Mouse (Mus musculus): Measurements from ENCODE around the gene Hoxa4. TPM values are rescaled to one million over a fixed set of nuclear protein-coding genes. Genes with fewer than 3 reads are reported as not detected.

Gene Hoxa4
- polyA plus RNA-seq, 2 experiments = 0.14 to 0.26 TPM

GRCm38 (mm10) chr6:52191860-52192550, 452 bp upstream of the Hoxa4 start:
- Histone ChIP-seq H3K4me1 (replicated peaks; ENCODE audit: control insufficient read depth in 2 of 2, insufficient read depth in 2 of 2, low read length in 1 of 2) (0 out of 4 replicates have a peak, but pooled peaks cover 0 to 2% of the 10 kb centered on the region in 2 experiments), H3K9ac (replicated peaks) (no peak overlapping the region), H3K36me3 (replicated peaks; ENCODE audit: control insufficient read depth, insufficient read depth, low read depth) (no peaks in the 10 kb centered on the region), H3K9me3 (ENCODE audit: control insufficient read depth, low read length) (no peaks in the 10 kb centered on the region), H3K4me2 (ENCODE audit: low read depth) (peak overlapping the region; percentile 62), H3K27me3 (ENCODE audit: control insufficient read depth, insufficient read depth, low read length) (peaks cover 79% of the 10 kb centered on the region), H3K27ac (no peak overlapping the region), H3K4me3 (ENCODE audit: insufficient read depth in 1 of 2, low read depth in 2 of 2, low read length in 2 of 2) (peak overlapping the region; percentile 48 to 51)
- no peak for DNase-seq (ENCODE audit: low read depth in 3 of 3, low spot score in 3 of 3)
- no peak for TF ChIP-seq CTCF (IDR thresholded peaks at IDR 0.05; ENCODE audit: low read depth)
- no peak for TF ChIP-seq EP300 (IDR thresholded peaks at IDR 0.05; ENCODE audit: low read depth)
- WGBS (ENCODE audit: insufficient replicate concordance) = 2% methylated on average over 54 of the region's 55 CpGs
- no peak for ATAC-seq (ENCODE audit: insufficient read depth)

DNA sequence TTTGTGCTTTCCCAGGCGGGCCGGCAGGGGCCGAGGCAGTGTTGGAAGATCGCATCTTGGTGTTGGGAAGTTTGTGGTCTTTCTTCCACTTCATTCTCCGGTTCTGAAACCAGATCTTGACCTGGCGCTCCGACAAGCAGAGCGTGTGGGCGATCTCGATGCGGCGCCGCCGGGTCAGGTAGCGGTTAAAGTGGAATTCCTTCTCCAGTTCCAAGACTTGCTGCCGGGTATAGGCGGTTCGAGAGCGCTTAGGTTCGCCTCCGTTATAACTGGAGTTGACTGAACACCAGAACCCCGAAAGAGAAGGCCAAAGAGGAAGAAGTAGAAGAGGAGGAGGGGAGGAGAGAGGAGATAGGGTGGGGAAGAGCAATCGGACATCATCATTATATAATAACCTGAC, 1.1 kb downstream of the Hoxa4 start:
- Histone ChIP-seq H3K4me2 (ENCODE audit: low read depth) (peak overlapping the region; percentile 45; the same call in 1 of the 2 replicates), H3K27ac (no peak overlapping the region), H3K4me3 (ENCODE audit: insufficient read depth in 1 of 2, low read depth in 2 of 2, low read length in 2 of 2) (no peak overlapping the region), H3K9ac (replicated peaks) (no peak overlapping the region), H3K27me3 (ENCODE audit: control insufficient read depth, insufficient read depth, low read length) (peaks cover 83% of the 10 kb centered on the region), H3K36me3 (replicated peaks; ENCODE audit: control insufficient read depth, insufficient read depth, low read depth) (no peaks in the 10 kb centered on the region), H3K4me1 (replicated peaks; ENCODE audit: control insufficient read depth in 2 of 2, insufficient read depth in 2 of 2, low read length in 1 of 2) (no peaks in the 10 kb centered on the region), H3K9me3 (ENCODE audit: control insufficient read depth, low read length) (no peaks in the 10 kb centered on the region)
- no peak for TF ChIP-seq CTCF (IDR thresholded peaks at IDR 0.05; ENCODE audit: low read depth)
- no peak for TF ChIP-seq EP300 (IDR thresholded peaks at IDR 0.05; ENCODE audit: low read depth)
- ATAC-seq (ENCODE audit: insufficient read depth) = no peak
- no peak for DNase-seq (ENCODE audit: low read depth in 3 of 3, low spot score in 3 of 3)
- WGBS (ENCODE audit: insufficient replicate concordance) = 14% methylated on average over 23 of the region's 23 CpGs

- no peak overlapping the region for H3K4me3 ChIP-seq (ENCODE audit: insufficient read depth in 1 of 2, low read depth in 2 of 2, low read length in 2 of 2)
- 27% methylated on average over 8 of the region's 8 CpGs for WGBS (ENCODE audit: insufficient replicate concordance)
- TF ChIP-seq EP300 (IDR thresholded peaks at IDR 0.05; ENCODE audit: low read depth) (no peak), CTCF (IDR thresholded peaks at IDR 0.05; ENCODE audit: low read depth) (no peak)
- H3K27ac ChIP-seq = no peak overlapping the region
- no peaks in the 10 kb centered on the region for H3K36me3 ChIP-seq (replicated peaks; ENCODE audit: control insufficient read depth, insufficient read depth, low read depth)
- H3K27me3 ChIP-seq (ENCODE audit: control insufficient read depth, insufficient read depth, low read length) = peaks cover 83% of the 10 kb centered on the region
- DNase-seq (ENCODE audit: low read depth in 3 of 3, low spot score in 3 of 3) (no peak), ATAC-seq (ENCODE audit: insufficient read depth) (no peak)
- no peak overlapping the region for H3K9ac ChIP-seq (replicated peaks)
- no peaks in the 10 kb centered on the region for H3K4me1 ChIP-seq (replicated peaks; ENCODE audit: control insufficient read depth in 2 of 2, insufficient read depth in 2 of 2, low read length in 1 of 2)
- no peaks in the 10 kb centered on the region for H3K9me3 ChIP-seq (ENCODE audit: control insufficient read depth, low read length)
- H3K4me2 ChIP-seq (ENCODE audit: low read depth) = no peak overlapping the region
Measured at GRCm38 (mm10) chr6:52189909-52190308, 1.6 kb downstream of the Hoxa4 start.

GRCm38 (mm10) chr6:52189172-52189591, 2.4 kb downstream of the Hoxa4 start:
- H3K27me3 ChIP-seq (ENCODE audit: control insufficient read depth, insufficient read depth, low read length) = peaks cover 82% of the 10 kb centered on the region
- TF ChIP-seq EP300 (IDR thresholded peaks at IDR 0.05; ENCODE audit: low read depth) = no peak
- TF ChIP-seq CTCF (IDR thresholded peaks at IDR 0.05; ENCODE audit: low read depth) = no peak
- 39% methylated on average over 5 of the region's 5 CpGs for WGBS (ENCODE audit: insufficient replicate concordance)
- H3K4me1 ChIP-seq (replicated peaks; ENCODE audit: control insufficient read depth in 2 of 2, insufficient read depth in 2 of 2, low read length in 1 of 2) = no peaks in the 10 kb centered on the region
- DNase-seq (ENCODE audit: low read depth in 3 of 3, low spot score in 3 of 3) (no peak), ATAC-seq (ENCODE audit: insufficient read depth) (no peak)
- no peaks in the 10 kb centered on the region for H3K9me3 ChIP-seq (ENCODE audit: control insufficient read depth, low read length)
- H3K36me3 ChIP-seq (replicated peaks; ENCODE audit: control insufficient read depth, insufficient read depth, low read depth) = no peaks in the 10 kb centered on the region
- H3K27ac ChIP-seq = no peak overlapping the region
- H3K4me3 ChIP-seq (ENCODE audit: insufficient read depth in 1 of 2, low read depth in 2 of 2, low read length in 2 of 2) = no peak overlapping the region
- H3K4me2 ChIP-seq (ENCODE audit: low read depth) = no peak overlapping the region
- H3K9ac ChIP-seq (replicated peaks) = no peak overlapping the region

- H3K36me3 ChIP-seq (replicated peaks; ENCODE audit: control insufficient read depth, insufficient read depth, low read depth) = no peaks in the 10 kb centered on the region
- no peak overlapping the region for H3K9ac ChIP-seq (replicated peaks)
- H3K27ac ChIP-seq = no peak overlapping the region
- H3K4me3 ChIP-seq (ENCODE audit: insufficient read depth in 1 of 2, low read depth in 2 of 2, low read length in 2 of 2) = no peak overlapping the region
- TF ChIP-seq EP300 (IDR thresholded peaks at IDR 0.05; ENCODE audit: low read depth) (no peak), CTCF (IDR thresholded peaks at IDR 0.05; ENCODE audit: low read depth) (no peak)
- no peaks in the 10 kb centered on the region for H3K9me3 ChIP-seq (ENCODE audit: control insufficient read depth, low read length)
- 24% methylated on average over 1 of the region's 1 CpGs for WGBS (ENCODE audit: insufficient replicate concordance)
- peaks cover 62% of the 10 kb centered on the region for H3K27me3 ChIP-seq (ENCODE audit: control insufficient read depth, insufficient read depth, low read length)
- DNase-seq (ENCODE audit: low read depth in 3 of 3, low spot score in 3 of 3) (no peak), ATAC-seq (ENCODE audit: insufficient read depth) (no peak)
- no peak overlapping the region for H3K4me2 ChIP-seq (ENCODE audit: low read depth)
- 0 out of 4 replicates have a peak, but pooled peaks cover 0 to 3% of the 10 kb centered on the region in 2 experiments for H3K4me1 ChIP-seq (replicated peaks; ENCODE audit: control insufficient read depth in 2 of 2, insufficient read depth in 2 of 2, low read length in 1 of 2)
Measured at GRCm38 (mm10) chr6:52186500-52186899, 5.1 kb downstream of the Hoxa4 start.
